Mouse (Mus musculus) heart, postnatal 0 days (tissue): ENCODE results near the gene Ttc9b. TPM values are rescaled to one million over a fixed set of nuclear protein-coding genes. Genes with fewer than 3 reads are reported as not detected.

Experiments used
- ATAC-seq: fragments of 200-750 bp; cut with Nextera tagmentation; 2 replicates; pipeline ENCODE4 v1.8.0; 2017; ENCODE audit warnings: low read depth, moderate number of reproducible peaks, moderate library complexity; ENCODE audit not compliant: insufficient read depth
- DNase-seq: peaks from one replicate; pipeline ENCODE4 v3.0.0-alpha.2; 2016; ENCODE audit warnings: low spot score
- H3K27ac ChIP-seq: fragments of 300-500 bp; sonication (generic); 2 replicates; pipeline ENCODE4 v1.5.1; 2014; ENCODE audit warnings: low read depth, mild to moderate bottlenecking
- H3K27me3 ChIP-seq: fragments of 300-500 bp; sonication (generic); 2 replicates; pipeline ENCODE4 v1.6.1; 2014; ENCODE audit warnings: low read length, mixed read lengths; ENCODE audit not compliant: control insufficient read depth, insufficient read depth
- H3K36me3 ChIP-seq: fragments of 300-500 bp; sonication (generic); replicated peaks from 2 replicates; pipeline ENCODE4 v1.6.1; 2014; ENCODE audit warnings: low read length, mixed read lengths; ENCODE audit not compliant: control insufficient read depth, insufficient read depth
- H3K4me1 ChIP-seq: fragments of 300-500 bp; sonication (generic); 2 replicates; pipeline ENCODE4 v1.6.1; 2014; ENCODE audit warnings: antibody characterized with exemption; ENCODE audit not compliant: control insufficient read depth, insufficient read depth
- H3K4me2 ChIP-seq: fragments of 300-500 bp; sonication (generic); 2 replicates; pipeline ENCODE4 v1.6.1; 2014; ENCODE audit warnings: low read depth, mild to moderate bottlenecking, low read length, moderate library complexity
- H3K4me3 ChIP-seq: fragments of 300-500 bp; sonication (generic); 2 replicates; pipeline ENCODE4 v1.5.1; 2014; ENCODE audit warnings: low read depth, low read length
- H3K9ac ChIP-seq: fragments of 300-500 bp; sonication (generic); replicated peaks from 2 replicates; pipeline ENCODE4 v1.6.1; 2014; ENCODE audit warnings: low read depth, low read length, mixed read lengths
- H3K9me3 ChIP-seq: fragments of 300-500 bp; sonication (generic); replicated peaks from 2 replicates; pipeline ENCODE4 v1.6.1; 2016; ENCODE audit warnings: low read length; ENCODE audit not compliant: control insufficient read depth
- CTCF ChIP-seq: IDR thresholded peaks from 2 replicates; pipeline ENCODE4 v1.5.1; 2016; ENCODE audit warnings: antibody characterized with exemption, control low read depth, low read depth
- EP300 ChIP-seq: IDR thresholded peaks from 2 replicates; pipeline ENCODE4 v1.6.1; 2016; ENCODE audit warnings: antibody characterized with exemption, low read depth
- WGBS: fragments of 180-500 bp; shearing (Covaris S2); extraction: QIAGEN DNeasy Blood & Tissue Kit; methylation state at CpG from one replicate; pipeline ENCODE4 v1.1.7; 2014; 5-methylcytosine and 5-hydroxymethylcytosine counted together
- polyA plus RNA-seq: library from polyadenylated mRNA; unstranded; fragments of >200 nt; fragmentation: Nextera tagmentation; extraction: Ambion mirVana; gene quantifications from 2 replicates; pipeline ENCODE4 v1.2.1, GENCODE M21; 2015
- total RNA-seq: library from RNA; depleted of rRNA; stranded (reverse); fragments of >200 nt; gene quantifications from 2 replicates; pipeline ENCODE4 v1.2.3, GENCODE M21; 2014; ENCODE audit warnings: low replicate concordance

Gene Ttc9b
- total and polyA plus RNA-seq, 2 experiments from 2014 or later, result not detected

DNA sequence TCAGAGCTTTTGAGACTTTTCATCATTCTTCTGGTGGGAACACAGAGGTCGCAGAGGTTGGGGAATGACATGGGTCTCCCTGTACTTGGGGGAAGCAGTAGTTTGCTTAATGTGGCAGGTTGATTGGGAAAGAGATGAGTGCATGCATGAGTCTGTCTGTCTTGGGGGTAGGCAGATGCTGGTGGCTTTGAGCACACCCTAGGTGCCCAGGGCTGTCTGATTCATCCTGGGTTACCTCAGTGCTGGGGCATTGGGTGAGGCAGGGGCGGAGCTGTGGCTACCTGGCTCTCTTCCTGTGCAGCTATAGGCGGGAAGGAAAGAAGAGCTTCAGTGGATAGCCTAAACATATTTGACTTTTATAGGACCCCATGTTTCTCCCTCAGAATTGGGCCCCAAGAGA lies 45.6 kb upstream of the Ttc9b start:
- ATAC-seq (no peak), DNase-seq (no peak)
- H3K4me2 ChIP-seq, result 0 out of 2 replicates have a peak overlapping the region, but pooled peaks have one; percentile 22
- no peak overlapping the region for H3K4me3 ChIP-seq
- H3K9me3 ChIP-seq, result no peaks in the 10 kb centered on the region
- H3K9ac ChIP-seq, result no peak overlapping the region
- peaks cover 16% of the 10 kb centered on the region for H3K36me3 ChIP-seq
- 85% methylated on average over 3 of the region's 3 CpGs for WGBS
- peak overlapping the region; percentile 72 for H3K27ac ChIP-seq
- H3K27me3 ChIP-seq, result no peaks in the 10 kb centered on the region
- H3K4me1 ChIP-seq, result peaks cover 57% of the 10 kb centered on the region
- TF ChIP-seq EP300, result no peak
- TF ChIP-seq CTCF, result no peak

DNA sequence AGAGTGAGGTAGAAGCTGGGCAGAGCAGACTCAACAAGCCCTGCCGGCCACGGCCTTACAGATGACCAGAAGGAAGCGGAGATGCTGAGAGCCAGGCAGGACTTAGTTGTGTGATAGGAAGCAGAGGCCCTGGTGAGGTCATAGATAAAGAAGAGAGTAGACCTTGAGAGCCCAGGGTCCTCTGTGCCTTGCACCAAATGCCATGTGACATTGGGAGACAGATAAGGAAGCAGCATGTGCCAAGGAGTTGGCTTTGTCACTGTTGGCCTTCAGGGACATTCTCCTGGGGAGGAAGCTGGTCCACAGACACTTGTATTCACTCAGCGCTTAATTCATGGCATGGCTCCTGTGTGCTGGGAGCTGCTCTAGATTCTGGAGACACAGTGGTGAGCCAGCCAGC lies 44.4 kb upstream of the Ttc9b start:
- peak overlapping the region; percentile 60 for H3K27ac ChIP-seq
- H3K9me3 ChIP-seq, result no peaks in the 10 kb centered on the region
- DNase-seq (peak; percentile 65), ATAC-seq (peak; percentile 37)
- 22% methylated on average over 4 of the region's 4 CpGs for WGBS
- H3K4me2 ChIP-seq, result no peak overlapping the region
- no peaks in the 10 kb centered on the region for H3K27me3 ChIP-seq
- TF ChIP-seq CTCF (no peak), EP300 (0 out of 2 replicates have a peak, but pooled peaks have one; percentile 53)
- H3K4me3 ChIP-seq, result no peak overlapping the region
- peaks cover 16% of the 10 kb centered on the region for H3K36me3 ChIP-seq
- peaks cover 56% of the 10 kb centered on the region for H3K4me1 ChIP-seq
- H3K9ac ChIP-seq, result no peak overlapping the region

DNA sequence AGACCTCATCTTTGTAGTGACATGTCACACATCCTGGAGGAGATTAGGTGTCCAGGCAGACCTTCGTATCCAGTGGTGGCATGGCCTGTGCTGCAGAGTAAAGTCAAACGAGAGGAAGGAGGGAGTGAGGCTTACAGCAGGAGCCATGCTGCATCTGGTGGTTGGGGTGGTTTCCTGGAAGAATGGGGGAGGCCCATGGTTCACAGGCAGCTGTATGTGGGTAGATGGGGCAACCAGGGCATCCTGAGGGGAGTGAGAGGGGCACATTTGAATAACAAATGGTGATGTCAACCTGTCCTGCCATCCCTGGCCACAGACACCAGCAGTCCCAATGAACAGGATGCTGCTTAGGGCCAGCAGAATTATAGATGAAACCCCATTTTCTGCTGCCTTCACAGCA lies 44.0 kb upstream of the Ttc9b start:
- peaks cover 16% of the 10 kb centered on the region for H3K36me3 ChIP-seq
- no peaks in the 10 kb centered on the region for H3K9me3 ChIP-seq
- H3K4me2 ChIP-seq, result no peak overlapping the region
- no peaks in the 10 kb centered on the region for H3K27me3 ChIP-seq
- DNase-seq (no peak), ATAC-seq (no peak)
- peak overlapping the region; percentile 60 for H3K27ac ChIP-seq
- H3K4me3 ChIP-seq, result no peak overlapping the region
- no peak for TF ChIP-seq EP300
- TF ChIP-seq CTCF, result no peak
- H3K4me1 ChIP-seq, result peaks cover 52% of the 10 kb centered on the region
- WGBS, result 14% methylated on average over 2 of the region's 2 CpGs
- H3K9ac ChIP-seq, result no peak overlapping the region

DNA sequence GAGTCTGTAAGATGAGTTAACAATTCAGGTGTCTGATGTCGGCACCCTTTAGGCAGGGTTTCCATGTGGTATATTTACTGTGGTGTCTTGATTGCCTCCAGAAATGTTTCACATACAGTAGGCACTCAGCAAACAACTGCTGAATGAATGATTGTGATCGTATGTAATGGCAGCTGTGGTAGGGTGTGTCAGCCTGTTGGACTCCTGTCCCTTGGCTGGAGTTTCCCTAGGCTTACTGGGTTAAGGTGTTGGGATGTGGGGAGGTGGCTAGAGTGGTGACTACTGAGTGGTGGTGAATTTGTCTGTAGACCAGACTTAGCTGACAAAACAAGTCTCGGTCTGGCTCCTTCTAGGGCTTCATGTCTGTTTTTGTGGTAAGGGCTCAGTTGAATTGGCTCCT lies 43.3 kb upstream of the Ttc9b start:
- no peak for DNase-seq
- H3K9me3 ChIP-seq, result no peaks in the 10 kb centered on the region
- no peak overlapping the region for H3K4me3 ChIP-seq
- no peak overlapping the region for H3K9ac ChIP-seq
- peaks cover 46% of the 10 kb centered on the region for H3K4me1 ChIP-seq
- no peak overlapping the region for H3K27ac ChIP-seq
- H3K4me2 ChIP-seq, result no peak overlapping the region
- no peak for ATAC-seq
- 92% methylated on average over 3 of the region's 3 CpGs for WGBS
- TF ChIP-seq CTCF (no peak), EP300 (no peak)
- peaks cover 16% of the 10 kb centered on the region for H3K36me3 ChIP-seq
- no peaks in the 10 kb centered on the region for H3K27me3 ChIP-seq

DNA sequence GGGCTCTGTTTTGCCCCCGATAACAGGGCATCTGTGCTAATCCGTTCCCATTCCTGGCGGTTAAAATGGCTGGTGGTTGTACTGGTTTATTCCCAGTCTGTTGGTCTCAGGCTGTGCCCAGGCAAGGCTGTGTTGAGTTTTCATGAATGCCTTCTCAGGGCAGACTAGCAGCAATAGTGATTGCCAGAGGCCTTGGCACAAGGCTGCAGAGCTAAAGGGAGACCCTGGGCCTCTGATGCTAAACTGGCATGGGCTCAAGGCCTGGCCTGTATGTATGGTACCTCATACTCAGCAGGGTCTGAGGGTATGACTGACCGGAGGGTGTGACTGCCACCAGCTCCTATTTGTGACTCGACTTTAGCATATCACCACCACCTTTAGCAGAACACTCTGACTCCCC lies 42.8 kb upstream of the Ttc9b start:
- TF ChIP-seq CTCF, result no peak
- ATAC-seq (no peak), DNase-seq (no peak)
- peaks cover 19% of the 10 kb centered on the region for H3K36me3 ChIP-seq
- H3K4me3 ChIP-seq, result no peak overlapping the region
- peaks cover 41% of the 10 kb centered on the region for H3K4me1 ChIP-seq
- 83% methylated on average over 5 of the region's 5 CpGs for WGBS
- no peak overlapping the region for H3K27ac ChIP-seq
- H3K4me2 ChIP-seq, result no peak overlapping the region
- H3K9ac ChIP-seq, result no peak overlapping the region
- no peaks in the 10 kb centered on the region for H3K9me3 ChIP-seq
- H3K27me3 ChIP-seq, result no peaks in the 10 kb centered on the region

DNA sequence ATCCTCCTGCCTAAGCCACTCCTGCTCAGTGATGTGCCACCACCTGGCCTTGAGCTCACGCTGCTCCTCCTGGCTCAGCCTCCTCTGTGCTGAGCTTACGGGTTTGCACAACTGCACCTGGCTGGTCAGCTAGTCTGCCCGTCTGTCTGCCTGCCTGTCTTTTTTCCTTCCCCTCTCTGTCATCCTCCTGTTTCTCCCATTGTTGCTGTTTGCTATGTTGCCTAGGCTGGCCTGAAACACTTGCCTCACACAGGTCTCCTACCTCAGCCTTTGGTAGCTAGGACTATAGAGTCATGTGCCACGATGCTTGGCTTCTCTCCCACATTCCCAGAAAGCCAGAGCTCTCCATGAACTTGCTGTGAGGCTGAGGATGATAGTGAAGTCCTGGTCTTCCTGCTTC lies 40.8 kb upstream of the Ttc9b start:
- no peaks in the 10 kb centered on the region for H3K27me3 ChIP-seq
- H3K9me3 ChIP-seq, result no peaks in the 10 kb centered on the region
- 53% methylated on average over 4 of the region's 4 CpGs for WGBS
- ATAC-seq (no peak), DNase-seq (peak; percentile 42)
- H3K27ac ChIP-seq, result no peak overlapping the region
- peaks cover 40% of the 10 kb centered on the region for H3K36me3 ChIP-seq
- H3K4me3 ChIP-seq, result no peak overlapping the region
- H3K4me1 ChIP-seq, result peaks cover 20% of the 10 kb centered on the region
- TF ChIP-seq EP300 (no peak), CTCF (no peak)
- H3K9ac ChIP-seq, result no peak overlapping the region
- no peak overlapping the region for H3K4me2 ChIP-seq
